Mouse (Mus musculus): Measurements from ENCODE around the gene Psmb6. TPM values are rescaled to one million over a fixed set of nuclear protein-coding genes. Genes with fewer than 3 reads are reported as not detected.
A peak's percentile ranks its signal among the peaks of the same experiment; 100 is the strongest.

Psmb6 gene
- polyA plus RNA-seq (2015; fragmentation: Nextera tagmentation; extraction: Ambion mirVana): 727 and 733 TPM in 2 replicates

GRCm38 (mm10) chr11:70525184-70525678, at the start of gene Psmb6:
Gene Psmb6, plus strand, starts transcription at chr11:70525367.
- peak; percentile 94 for ATAC-seq (ENCODE audit: insufficient number of reproducible peaks, low FRiP score, low TSS enrichment, low read depth)
- H3K36me3 ChIP-seq: peaks cover 36% of the 10 kb centered on the region
- peak within 1 kb of the TSS; percentile 69 for H3K4me2 ChIP-seq (replicated peaks)
- peaks cover under 1% of the 10 kb centered on the region for H3K27me3 ChIP-seq
- H3K27ac ChIP-seq (replicated peaks): peak within 1 kb of the TSS; percentile 56; the same call in 1 of the 2 replicates
- H3K4me3 ChIP-seq (replicated peaks): peak within 1 kb of the TSS; percentile 76
- peaks cover 17% of the 10 kb centered on the region for H3K4me1 ChIP-seq
- peak within 1 kb of the TSS; percentile 63 for H3K9ac ChIP-seq
- H3K9me3 ChIP-seq (replicated peaks): no peaks in the 10 kb centered on the region
- WGBS: 0% methylated on average over 26 of the region's 26 CpGs

GRCm38 (mm10) chr11:70485498-70485897, 39.7 kb upstream of the Psmb6 start:
- no peak overlapping the region for H3K27ac ChIP-seq (replicated peaks)
- H3K9ac ChIP-seq: no peak overlapping the region
- no peak overlapping the region for H3K4me2 ChIP-seq (replicated peaks)
- no peak for ATAC-seq (ENCODE audit: insufficient number of reproducible peaks, low FRiP score, low TSS enrichment, low read depth)
- 43% methylated on average over 2 of the region's 2 CpGs for WGBS
- no peaks in the 10 kb centered on the region for H3K36me3 ChIP-seq
- H3K4me1 ChIP-seq: no peaks in the 10 kb centered on the region
- H3K4me3 ChIP-seq (replicated peaks): no peak overlapping the region
- H3K27me3 ChIP-seq: no peaks in the 10 kb centered on the region
- H3K9me3 ChIP-seq (replicated peaks): no peaks in the 10 kb centered on the region

- 35% methylated on average over 4 of the region's 4 CpGs for WGBS
- H3K27me3 ChIP-seq: no peaks in the 10 kb centered on the region
- H3K36me3 ChIP-seq: no peaks in the 10 kb centered on the region
- no peak for ATAC-seq (ENCODE audit: insufficient number of reproducible peaks, low FRiP score, low TSS enrichment, low read depth)
- H3K4me1 ChIP-seq: no peaks in the 10 kb centered on the region
- no peak overlapping the region for H3K9ac ChIP-seq
- H3K9me3 ChIP-seq (replicated peaks): no peaks in the 10 kb centered on the region
- no peak overlapping the region for H3K4me3 ChIP-seq (replicated peaks)
- H3K27ac ChIP-seq (replicated peaks): no peak overlapping the region
- no peak overlapping the region for H3K4me2 ChIP-seq (replicated peaks)
Measured at GRCm38 (mm10) chr11:70487816-70488215, 37.4 kb upstream of the Psmb6 start.

GRCm38 (mm10) chr11:70489138-70489537, 36.0 kb upstream of the Psmb6 start:
- no peak overlapping the region for H3K4me3 ChIP-seq (replicated peaks)
- H3K36me3 ChIP-seq: no peaks in the 10 kb centered on the region
- no peaks in the 10 kb centered on the region for H3K4me1 ChIP-seq
- H3K4me2 ChIP-seq (replicated peaks): no peak overlapping the region
- H3K27me3 ChIP-seq: no peaks in the 10 kb centered on the region
- H3K9ac ChIP-seq: no peak overlapping the region
- no peaks in the 10 kb centered on the region for H3K9me3 ChIP-seq (replicated peaks)
- H3K27ac ChIP-seq (replicated peaks): no peak overlapping the region
- ATAC-seq (ENCODE audit: insufficient number of reproducible peaks, low FRiP score, low TSS enrichment, low read depth): no peak
- 83% methylated on average over 3 of the region's 3 CpGs for WGBS

- 81% methylated on average over 6 of the region's 6 CpGs for WGBS
- Histone ChIP-seq H3K9ac (no peak overlapping the region), H3K27me3 (no peaks in the 10 kb centered on the region), H3K4me1 (no peaks in the 10 kb centered on the region), H3K36me3 (no peaks in the 10 kb centered on the region), H3K27ac (replicated peaks) (no peak overlapping the region), H3K4me2 (replicated peaks) (no peak overlapping the region), H3K4me3 (replicated peaks) (no peak overlapping the region), H3K9me3 (replicated peaks) (no peaks in the 10 kb centered on the region)
- no peak for ATAC-seq (ENCODE audit: insufficient number of reproducible peaks, low FRiP score, low TSS enrichment, low read depth)
Measured at GRCm38 (mm10) chr11:70489684-70490083, 35.5 kb upstream of the Psmb6 start.

- no peak overlapping the region for H3K4me2 ChIP-seq (replicated peaks)
- no peak overlapping the region for H3K27ac ChIP-seq (replicated peaks)
- no peak overlapping the region for H3K4me3 ChIP-seq (replicated peaks)
- H3K9me3 ChIP-seq (replicated peaks): no peaks in the 10 kb centered on the region
- no peak for ATAC-seq (ENCODE audit: insufficient number of reproducible peaks, low FRiP score, low TSS enrichment, low read depth)
- 67% methylated on average over 14 of the region's 14 CpGs for WGBS
- H3K9ac ChIP-seq: no peak overlapping the region
- H3K36me3 ChIP-seq: no peaks in the 10 kb centered on the region
- H3K4me1 ChIP-seq: no peaks in the 10 kb centered on the region
- no peaks in the 10 kb centered on the region for H3K27me3 ChIP-seq
Measured at GRCm38 (mm10) chr11:70499566-70500475, 25.3 kb upstream of the Psmb6 start.

- no peaks in the 10 kb centered on the region for H3K4me1 ChIP-seq
- 87% methylated on average over 1 of the region's 1 CpGs for WGBS
- no peaks in the 10 kb centered on the region for H3K36me3 ChIP-seq
- H3K4me3 ChIP-seq (replicated peaks): no peak overlapping the region
- no peak overlapping the region for H3K4me2 ChIP-seq (replicated peaks)
- H3K27ac ChIP-seq (replicated peaks): no peak overlapping the region
- no peaks in the 10 kb centered on the region for H3K9me3 ChIP-seq (replicated peaks)
- ATAC-seq (ENCODE audit: insufficient number of reproducible peaks, low FRiP score, low TSS enrichment, low read depth): no peak
- H3K27me3 ChIP-seq: no peaks in the 10 kb centered on the region
- no peak overlapping the region for H3K9ac ChIP-seq
Measured at GRCm38 (mm10) chr11:70500476-70500812, 24.7 kb upstream of the Psmb6 start.

- Histone ChIP-seq H3K9me3 (replicated peaks) (no peaks in the 10 kb centered on the region), H3K27ac (replicated peaks) (no peak overlapping the region), H3K4me2 (replicated peaks) (no peak overlapping the region), H3K4me1 (no peaks in the 10 kb centered on the region), H3K9ac (no peak overlapping the region), H3K27me3 (no peaks in the 10 kb centered on the region), H3K4me3 (replicated peaks) (no peak overlapping the region), H3K36me3 (no peaks in the 10 kb centered on the region)
- ATAC-seq (ENCODE audit: insufficient number of reproducible peaks, low FRiP score, low TSS enrichment, low read depth): no peak
- WGBS: 62% methylated on average over 3 of the region's 3 CpGs
Measured at GRCm38 (mm10) chr11:70502018-70502417, 23.1 kb upstream of the Psmb6 start.

- H3K4me2 ChIP-seq (replicated peaks): no peak within 1 kb of the TSS
- H3K4me3 ChIP-seq (replicated peaks): no peak within 1 kb of the TSS
- no peak within 1 kb of the TSS for H3K27ac ChIP-seq (replicated peaks)
- no peaks in the 10 kb centered on the region for H3K36me3 ChIP-seq
- ATAC-seq (ENCODE audit: insufficient number of reproducible peaks, low FRiP score, low TSS enrichment, low read depth): no peak
- H3K9ac ChIP-seq: no peak within 1 kb of the TSS
- H3K27me3 ChIP-seq: no peaks in the 10 kb centered on the region
- 70% methylated on average over 9 of the region's 9 CpGs for WGBS
- peaks cover 3% of the 10 kb centered on the region; the same call in 1 of the 2 replicates for H3K4me1 ChIP-seq
- H3K9me3 ChIP-seq (replicated peaks): no peaks in the 10 kb centered on the region
Measured at GRCm38 (mm10) chr11:70504970-70505369, 20.2 kb upstream of the Psmb6 start, which contains the start of gene Tm4sf5. Gene Tm4sf5, plus strand, starts transcription at chr11:70505244.

- WGBS: 23% methylated on average over 4 of the region's 4 CpGs
- no peak overlapping the region for H3K4me2 ChIP-seq (replicated peaks)
Measured at GRCm38 (mm10) chr11:70506385-70506784, 18.8 kb upstream of the Psmb6 start.

GRCm38 (mm10) chr11:70506962-70507515, 18.1 kb upstream of the Psmb6 start:
- H3K27ac ChIP-seq (replicated peaks): no peak overlapping the region
- H3K27me3 ChIP-seq: no peaks in the 10 kb centered on the region
- no peak overlapping the region for H3K4me3 ChIP-seq (replicated peaks)
- 66% methylated on average over 7 of the region's 7 CpGs for WGBS
- H3K4me1 ChIP-seq: peaks cover 7% of the 10 kb centered on the region; the same call in 1 of the 2 replicates
- H3K9me3 ChIP-seq (replicated peaks): no peaks in the 10 kb centered on the region
- no peak for ATAC-seq (ENCODE audit: insufficient number of reproducible peaks, low FRiP score, low TSS enrichment, low read depth)
- H3K9ac ChIP-seq: no peak overlapping the region
- H3K4me2 ChIP-seq (replicated peaks): no peak overlapping the region
- no peaks in the 10 kb centered on the region for H3K36me3 ChIP-seq

More at GRCm38 (mm10) chr11:70506385-70506784, 18.8 kb upstream of the Psmb6 start:
- Histone ChIP-seq H3K4me1 (peaks cover 7% of the 10 kb centered on the region; the same call in 1 of the 2 replicates), H3K9me3 (replicated peaks) (no peaks in the 10 kb centered on the region), H3K4me3 (replicated peaks) (no peak overlapping the region), H3K27me3 (no peaks in the 10 kb centered on the region), H3K9ac (no peak overlapping the region), H3K36me3 (no peaks in the 10 kb centered on the region), H3K27ac (replicated peaks) (no peak overlapping the region)
- ATAC-seq (ENCODE audit: insufficient number of reproducible peaks, low FRiP score, low TSS enrichment, low read depth): no peak

Data from embryonic facial prominence, embryonic 15.5 days (tissue).